Mouse (Mus musculus) bone marrow macrophage, adult 2 months (primary cell): ENCODE measurements around the gene Ppp2r5b. TPM values are rescaled to one million over a fixed set of nuclear protein-coding genes. Genes with fewer than 3 reads are reported as not detected.

Experiments used
- H3K27ac ChIP-seq: 2 replicates; pipeline ENCODE4 v1.5.1; 2012; ENCODE audit warnings: low read depth, low read length; ENCODE audit not compliant: insufficient read depth
- H3K4me1 ChIP-seq: 2 replicates; pipeline ENCODE4 v1.6.1; 2012; ENCODE audit warnings: low read length; ENCODE audit not compliant: control insufficient read depth, insufficient read depth
- H3K4me3 ChIP-seq: 2 replicates; pipeline ENCODE4 v1.5.1; 2012; ENCODE audit warnings: mild to moderate bottlenecking, low read length, moderate library complexity; ENCODE audit not compliant: insufficient read depth
- CTCF ChIP-seq: IDR thresholded peaks from 2 replicates; pipeline ENCODE4 v1.5.1; 2012; ENCODE audit warnings: low read depth, mild to moderate bottlenecking, low read length, moderate library complexity
- POLR2A ChIP-seq: IDR thresholded peaks from 2 replicates; pipeline ENCODE4 v1.6.1; 2012; ENCODE audit warnings: mild to moderate bottlenecking, low read depth, low read length, borderline replicate concordance
- polyA plus RNA-seq: library from polyadenylated mRNA; stranded (reverse); fragments of >200 nt; gene quantifications from 2 replicates; pipeline ENCODE4 v1.2.4, GENCODE M21; 2012; ENCODE audit not compliant: missing spikeins, insufficient read depth, insufficient read length

Ppp2r5b gene
- polyA plus RNA-seq, 1 experiment, result 13.7 TPM

DNA sequence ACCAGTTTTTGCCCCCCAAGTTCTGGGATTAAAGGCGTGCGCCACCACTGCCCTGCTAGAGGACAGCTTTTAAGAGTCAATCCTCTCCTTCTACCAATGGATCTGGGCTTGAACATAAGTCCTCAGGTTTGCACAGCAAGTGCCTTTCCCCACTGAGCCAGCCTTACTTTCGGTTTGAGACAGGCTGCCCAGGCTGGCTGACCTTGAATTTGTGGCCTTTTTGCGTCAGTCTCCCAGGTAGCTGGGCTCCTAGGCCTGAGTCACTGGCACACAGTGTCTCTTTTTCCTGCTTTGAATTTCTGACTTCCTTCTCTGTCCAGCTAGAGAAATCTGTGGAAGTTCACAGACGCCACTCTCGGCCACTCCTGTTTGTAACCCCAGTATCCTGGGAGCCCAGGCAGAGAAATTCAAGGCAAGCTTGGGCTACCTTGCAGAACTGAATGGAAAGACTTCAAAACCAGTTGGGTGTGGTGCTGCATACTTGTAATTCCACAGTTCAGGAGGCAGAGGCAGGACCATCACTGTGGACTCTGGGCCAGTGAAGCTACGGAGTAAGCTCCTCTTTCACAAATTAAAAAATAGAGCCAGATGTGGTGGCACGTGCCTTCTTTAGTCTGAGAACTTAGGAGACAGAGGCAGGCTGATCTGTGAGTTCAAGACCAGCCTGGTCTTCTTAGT is 34.3 kb upstream of the Ppp2r5b start:
- TF ChIP-seq POLR2A (no peak), CTCF (no peak)
- H3K27ac ChIP-seq, result no peak overlapping the region
- H3K4me1 ChIP-seq, result peaks cover 58% of the 10 kb centered on the region
- H3K4me3 ChIP-seq, result no peak overlapping the region

DNA sequence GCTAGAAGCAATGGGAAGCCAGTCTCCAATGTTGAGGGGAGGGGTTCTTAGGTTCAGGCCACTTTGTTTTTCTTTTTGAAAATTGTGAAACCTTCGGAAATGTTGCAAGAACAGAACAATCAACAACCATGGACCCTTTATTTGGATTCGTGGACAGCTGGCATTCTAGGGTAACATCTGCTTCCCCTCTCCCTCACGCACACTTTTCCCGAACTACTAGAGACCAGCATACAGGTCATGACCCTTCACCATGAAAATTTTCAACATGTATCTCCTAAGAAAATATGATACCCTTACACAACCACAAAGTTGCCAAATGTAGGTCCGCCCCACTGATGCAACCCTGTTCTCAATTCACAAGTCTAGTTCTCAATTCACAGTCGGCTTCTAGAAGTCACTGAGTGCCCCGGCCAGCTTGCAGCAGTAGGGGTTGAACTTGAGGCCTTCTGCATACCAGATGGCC is 33.0 kb upstream of the Ppp2r5b start:
- TF ChIP-seq CTCF (no peak), POLR2A (no peak)
- Histone ChIP-seq H3K4me3 (no peak overlapping the region), H3K4me1 (peaks cover 48% of the 10 kb centered on the region), H3K27ac (no peak overlapping the region)

DNA sequence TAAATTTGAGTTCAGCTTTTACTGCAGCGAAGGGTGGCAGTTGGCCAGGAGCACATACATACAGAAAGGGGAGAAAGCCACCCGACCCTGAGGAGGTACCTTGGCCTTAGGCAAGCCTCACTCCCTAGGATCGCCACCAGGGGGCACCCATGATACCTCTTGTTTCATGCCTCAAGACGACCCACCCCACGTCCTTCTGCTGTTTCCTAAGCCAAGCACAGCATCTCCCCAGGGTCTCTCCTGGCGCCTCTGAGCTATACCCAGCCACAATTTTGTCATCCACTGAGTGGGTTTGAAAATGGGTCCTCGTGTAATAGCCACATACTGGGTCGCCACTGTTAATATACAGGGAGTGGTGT is 32.5 kb upstream of the Ppp2r5b start:
- Histone ChIP-seq H3K27ac (no peak overlapping the region), H3K4me3 (no peak overlapping the region), H3K4me1 (peaks cover 43% of the 10 kb centered on the region)
- TF ChIP-seq POLR2A, result no peak
- TF ChIP-seq CTCF, result peak; percentile 79

DNA sequence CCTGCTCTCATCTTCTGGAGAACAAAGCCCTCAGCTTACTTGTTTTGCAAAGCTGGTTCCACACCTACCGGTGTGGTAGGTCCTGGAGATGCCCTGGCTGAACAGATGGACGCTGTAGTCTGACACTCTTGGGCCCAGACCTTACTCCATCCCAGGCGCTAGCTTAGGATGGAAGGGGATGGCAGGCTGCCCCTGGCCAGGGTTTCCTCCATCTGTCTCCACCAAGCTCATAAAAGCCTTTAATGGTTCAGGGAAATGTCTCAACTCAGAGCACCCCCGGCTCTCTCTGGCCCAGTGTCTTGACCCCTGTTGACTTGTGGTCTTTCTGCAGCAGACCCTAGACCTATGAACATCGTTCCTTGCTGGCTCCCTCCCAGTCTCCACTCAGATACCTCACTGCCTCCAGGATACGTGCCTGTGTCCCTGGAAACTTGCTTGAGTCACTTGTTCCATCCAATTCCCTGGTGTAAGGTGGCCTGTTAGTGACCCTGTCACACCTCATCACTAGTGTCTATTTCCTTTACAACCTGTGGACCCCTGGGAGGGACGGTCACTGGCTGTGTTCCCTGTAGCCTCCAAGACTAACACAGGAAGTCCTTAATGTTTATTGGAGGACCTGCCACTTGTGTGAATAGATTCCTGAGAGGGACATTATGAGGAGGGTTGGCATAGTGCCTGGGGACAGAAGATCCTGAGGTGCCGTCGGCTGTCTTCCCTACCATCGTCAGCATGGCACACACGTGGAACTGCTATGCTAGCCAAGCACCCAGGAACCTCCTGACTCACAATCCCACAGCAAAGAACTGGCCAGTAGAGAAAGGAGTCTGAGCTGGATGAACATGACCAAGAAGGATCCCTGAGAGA is 31.9 kb upstream of the Ppp2r5b start:
- no peak overlapping the region for H3K27ac ChIP-seq
- H3K4me3 ChIP-seq, result no peak overlapping the region
- no peak for TF ChIP-seq POLR2A
- H3K4me1 ChIP-seq, result peaks cover 37% of the 10 kb centered on the region

DNA sequence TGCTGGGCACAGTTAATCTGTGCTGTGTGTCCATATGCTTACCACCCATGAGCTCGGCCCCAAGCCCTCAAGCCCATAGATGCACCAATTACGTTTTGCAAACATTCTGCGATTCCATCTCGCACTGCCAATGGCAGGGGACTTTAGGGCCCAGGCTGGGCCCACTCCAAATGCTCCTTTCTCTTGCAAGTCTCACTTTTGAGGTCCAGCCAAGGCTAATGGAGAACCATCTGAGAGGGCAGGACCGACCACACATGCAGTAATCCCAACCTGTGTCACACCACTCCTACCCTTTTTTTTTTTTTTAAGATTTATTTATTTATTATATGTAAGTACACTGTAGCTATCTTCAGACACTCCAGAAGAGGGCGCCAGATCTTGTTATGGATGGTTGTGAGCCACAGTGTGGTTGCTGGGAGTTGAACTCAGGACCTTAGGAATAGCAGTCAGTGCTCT is 30.1 kb upstream of the Ppp2r5b start:
- H3K4me3 ChIP-seq, result no peak overlapping the region
- peaks cover 23% of the 10 kb centered on the region for H3K4me1 ChIP-seq
- TF ChIP-seq POLR2A (no peak), CTCF (no peak)
- H3K27ac ChIP-seq, result no peak overlapping the region

DNA sequence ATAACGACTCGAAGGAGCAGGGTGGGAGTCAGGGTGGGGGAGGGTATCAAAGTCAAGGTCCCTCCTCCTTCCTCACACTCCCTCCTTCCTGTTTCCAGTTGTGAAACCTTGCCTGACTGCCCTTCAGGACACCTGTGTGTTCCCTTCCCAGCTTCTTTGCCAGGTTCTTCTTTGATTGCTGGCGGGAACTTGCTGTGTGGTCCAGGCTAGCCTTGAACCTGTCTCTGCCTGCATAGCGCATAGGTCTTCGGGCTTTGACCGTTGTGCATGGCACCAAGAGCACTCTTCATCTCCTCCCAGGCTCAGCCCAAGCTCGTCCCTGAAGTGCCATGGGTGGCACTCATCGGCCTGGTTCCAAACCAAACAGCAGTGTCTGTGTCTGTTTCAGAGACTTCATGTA is 29.3 kb upstream of the Ppp2r5b start:
- Histone ChIP-seq H3K4me1 (peaks cover 19% of the 10 kb centered on the region), H3K27ac (no peak overlapping the region), H3K4me3 (no peak overlapping the region)
- no peak for TF ChIP-seq CTCF
- no peak for TF ChIP-seq POLR2A

DNA sequence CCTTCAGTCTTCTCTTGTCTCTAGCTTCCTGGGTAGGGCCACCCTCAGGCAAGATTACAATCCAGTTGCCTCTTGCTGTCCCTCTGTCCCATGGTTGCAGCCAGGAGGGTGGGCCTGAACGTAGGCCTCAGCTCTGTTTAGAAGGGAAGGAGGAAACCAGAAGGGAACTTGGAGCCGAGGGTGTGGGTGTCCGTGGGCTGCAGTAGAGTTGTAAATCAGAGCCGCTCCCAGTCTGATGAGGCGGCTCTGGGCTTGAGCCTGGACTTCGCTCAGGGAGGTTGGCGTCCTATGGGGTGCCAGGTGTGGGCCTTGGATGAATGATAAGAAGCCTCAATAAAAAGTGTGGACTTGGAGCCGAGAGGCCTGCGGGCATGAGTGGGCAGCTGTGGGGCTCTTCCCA is 28.5 kb upstream of the Ppp2r5b start:
- peaks cover 12% of the 10 kb centered on the region for H3K4me1 ChIP-seq
- TF ChIP-seq CTCF (no peak), POLR2A (no peak)
- H3K27ac ChIP-seq, result no peak overlapping the region
- no peak overlapping the region for H3K4me3 ChIP-seq

DNA sequence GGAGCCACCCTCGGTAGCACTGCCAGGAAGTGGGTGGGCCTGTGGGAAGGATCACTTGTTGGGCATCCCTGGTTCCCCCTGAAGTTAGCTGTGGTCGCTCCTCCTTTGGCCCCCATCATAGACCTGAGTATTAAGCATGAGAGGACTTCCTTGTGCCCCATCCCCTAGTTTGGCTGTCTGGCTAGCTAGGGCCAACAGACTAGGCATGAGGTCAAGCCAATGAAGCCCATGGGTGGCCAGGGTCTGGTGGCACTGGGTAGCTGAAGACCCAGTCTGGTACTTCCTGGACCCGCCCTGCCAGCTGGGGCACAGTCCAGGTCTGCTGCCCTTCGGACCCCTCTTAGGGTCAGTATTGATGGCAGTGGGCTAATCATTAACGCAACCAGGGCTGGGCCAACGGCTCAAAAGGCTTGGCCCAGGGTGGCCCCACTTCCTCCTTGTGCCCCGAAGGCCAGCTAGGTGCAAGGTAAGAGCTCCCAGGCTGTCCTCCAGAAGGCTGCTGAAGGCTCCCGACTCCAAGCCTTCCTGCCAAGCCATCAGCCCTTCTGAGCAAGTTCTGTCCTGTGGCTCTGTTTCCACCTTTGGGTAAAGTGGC is 27.3 kb upstream of the Ppp2r5b start:
- TF ChIP-seq POLR2A (no peak), CTCF (no peak)
- Histone ChIP-seq H3K4me3 (no peak overlapping the region), H3K27ac (no peak overlapping the region)

DNA sequence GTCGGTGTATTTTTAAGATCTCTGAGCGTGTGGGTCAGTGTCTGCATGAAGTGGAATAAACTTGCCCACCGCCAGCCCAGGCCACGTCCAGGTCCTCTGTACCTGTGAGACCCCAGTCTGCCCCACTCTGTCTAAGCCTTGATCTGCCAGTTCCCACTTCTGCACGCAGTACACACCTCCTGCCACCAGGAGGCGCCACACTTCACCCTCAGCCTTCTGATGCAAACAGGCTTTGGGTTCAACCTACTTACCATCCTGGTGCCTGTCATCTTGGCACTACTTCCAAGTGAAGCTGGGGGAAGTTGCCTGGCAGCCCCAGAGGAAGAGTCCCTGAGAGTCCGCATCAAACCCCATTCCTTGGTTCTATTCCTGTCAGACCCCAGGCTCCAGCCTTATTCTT is 26.6 kb upstream of the Ppp2r5b start:
- H3K27ac ChIP-seq, result no peak overlapping the region
- TF ChIP-seq CTCF, result peak; percentile 93
- TF ChIP-seq POLR2A, result no peak
- H3K4me3 ChIP-seq, result no peak overlapping the region
- H3K4me1 ChIP-seq, result 0 out of 2 replicates have a peak, but pooled peaks cover 2% of the 10 kb centered on the region

More for the DNA sequence above, 27.3 kb upstream of the Ppp2r5b start:
- peaks cover 4% of the 10 kb centered on the region; the same call in 1 of the 2 replicates for H3K4me1 ChIP-seq
